Mouse (Mus musculus) cerebellum, adult 2 months (tissue): Measurements from ENCODE around the gene Efr3b. TPM values are rescaled to one million over a fixed set of nuclear protein-coding genes. Genes with fewer than 3 reads are reported as not detected.
"Not testable (repeated sequence)": the region's sequence is repeated elsewhere in the genome, so short reads cannot be mapped to it uniquely, and the experiment has no call there.

ENCODE experiments used
- DNase-seq, 2 experiments: peaks; one replicate each; pipeline ENCODE4 v3.0.0; 2021
- H3K27ac ChIP-seq: fragments of 200-500 bp; 2 replicates; pipeline ENCODE4 v1.5.1; 2012; ENCODE audit warnings: low read length, control low read depth, inconsistent platforms; ENCODE audit not compliant: insufficient read depth
- H3K27me3 ChIP-seq: fragments of 200-500 bp; 2 replicates; pipeline ENCODE4 v1.6.1; 2012; ENCODE audit warnings: inconsistent platforms, mild to moderate bottlenecking, low read length, moderate library complexity; ENCODE audit not compliant: control insufficient read depth, insufficient read depth
- H3K4me1 ChIP-seq: fragments of 200-500 bp; 2 replicates; pipeline ENCODE4 v1.6.1; 2011; ENCODE audit warnings: low read length; ENCODE audit not compliant: control insufficient read depth, insufficient read depth
- H3K4me3 ChIP-seq: fragments of 200-500 bp; replicated peaks from 2 replicates; pipeline ENCODE3; 2011; ENCODE audit warnings: mild to moderate bottlenecking, low read depth, low read length, control low read depth; ENCODE audit not compliant: insufficient read depth
- CTCF ChIP-seq: fragments of 200-500 bp; IDR thresholded peaks from 2 replicates; pipeline ENCODE4 v1.5.1; 2011; ENCODE audit warnings: low read depth, mild to moderate bottlenecking, control low read depth, low read length, moderate library complexity, borderline replicate concordance; ENCODE audit not compliant: insufficient read depth
- POLR2A ChIP-seq: fragments of 200-500 bp; IDR thresholded peaks from 2 replicates; pipeline ENCODE4 v1.6.1; 2011; ENCODE audit warnings: low read length, control low read depth, borderline replicate concordance; ENCODE audit not compliant: insufficient read depth
- WGBS: fragments of 180-500 bp; shearing (Covaris S2); methylation state at CpG from one replicate; pipeline ENCODE4 v1.1.7; 2018; 5-methylcytosine and 5-hydroxymethylcytosine counted together
- polyA plus RNA-seq: library from polyadenylated mRNA; depleted of rRNA; stranded (reverse); fragments of >200 nt; gene quantifications from 2 replicates; pipeline ENCODE4 v1.2.3, GENCODE M21; 2012

Gene Efr3b
- polyA plus RNA-seq, 1 experiment = 83.8 TPM

DNA sequence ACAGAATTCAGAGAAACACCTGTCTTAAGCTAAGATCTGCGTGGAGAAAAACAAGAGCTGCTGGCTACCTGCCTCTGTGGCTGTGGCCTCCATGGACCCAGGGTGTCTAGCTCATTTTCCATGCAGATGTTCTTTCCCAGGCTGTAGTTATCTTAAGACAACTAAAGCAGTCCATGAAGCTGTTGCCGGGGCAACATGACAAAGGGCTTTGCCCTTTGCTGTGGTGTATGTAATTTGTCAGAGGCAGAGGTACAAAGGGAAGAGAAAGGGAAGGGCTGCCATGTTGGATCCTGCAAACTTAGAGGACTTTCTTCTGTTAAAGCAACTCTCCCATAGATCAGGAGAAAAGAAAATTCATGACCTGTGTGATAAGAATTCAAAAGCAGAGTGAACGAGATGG is 47.7 kb downstream of the Efr3b start:
- Histone ChIP-seq H3K4me1 (peaks cover 6% of the 10 kb centered on the region), H3K27me3 (no peaks in the 10 kb centered on the region), H3K4me3 (no peak overlapping the region), H3K27ac (no peak overlapping the region)
- 57% methylated on average over 3 of the region's 3 CpGs for WGBS
- no peak for DNase-seq
- no peak for TF ChIP-seq CTCF
- no peak for TF ChIP-seq POLR2A

GRCm38 (mm10) chr12:3989943-3990342 is 48.8 kb downstream of the Efr3b start:
- no peak for DNase-seq
- Histone ChIP-seq H3K27me3 (no peaks in the 10 kb centered on the region), H3K4me1 (peaks cover 2% of the 10 kb centered on the region; the same call in 1 of the 2 replicates), H3K27ac (no peak overlapping the region), H3K4me3 (no peak overlapping the region)
- no peak for TF ChIP-seq CTCF
- TF ChIP-seq POLR2A = no peak
- 64% methylated on average over 2 of the region's 2 CpGs for WGBS

GRCm38 (mm10) chr12:3984446-3984845 is 54.3 kb downstream of the Efr3b start:
- Histone ChIP-seq H3K27me3 (no peaks in the 10 kb centered on the region), H3K27ac (no peak overlapping the region), H3K4me1 (peaks cover 6% of the 10 kb centered on the region), H3K4me3 (no peak overlapping the region)
- DNase-seq = no peak
- TF ChIP-seq CTCF (no peak), POLR2A (no peak)
- 79% methylated on average over 9 of the region's 9 CpGs for WGBS

GRCm38 (mm10) chr12:3983736-3984135 is 55.0 kb downstream of the Efr3b start:
- TF ChIP-seq POLR2A = no peak
- TF ChIP-seq CTCF = peak; percentile 52; the same call in 1 of the 2 replicates
- 0% methylated on average over 1 of the region's 1 CpGs for WGBS
- DNase-seq = peak; percentile 77 to 83
- no peak overlapping the region for H3K27ac ChIP-seq
- H3K4me3 ChIP-seq = no peak overlapping the region
- H3K27me3 ChIP-seq = no peaks in the 10 kb centered on the region
- H3K4me1 ChIP-seq = peaks cover 6% of the 10 kb centered on the region

GRCm38 (mm10) chr12:3982257-3982656 is 56.5 kb downstream of the Efr3b start:
- TF ChIP-seq POLR2A (no peak), CTCF (no peak)
- 8% methylated on average over 6 of the region's 6 CpGs for WGBS
- Histone ChIP-seq H3K4me3 (peak overlapping the region; percentile 79), H3K27ac (peak overlapping the region; percentile 19; the same call in 1 of the 2 replicates), H3K4me1 (peaks cover 6% of the 10 kb centered on the region), H3K27me3 (no peaks in the 10 kb centered on the region)
- peak; percentile 77 to 82 for DNase-seq

- peak overlapping the region; percentile 58 for H3K27ac ChIP-seq
- 2% methylated on average over 41 of the region's 41 CpGs for WGBS
These were observed 57.2 kb downstream of the Efr3b start for GRCm38 (mm10) chr12:3981350-3982131.

DNA sequence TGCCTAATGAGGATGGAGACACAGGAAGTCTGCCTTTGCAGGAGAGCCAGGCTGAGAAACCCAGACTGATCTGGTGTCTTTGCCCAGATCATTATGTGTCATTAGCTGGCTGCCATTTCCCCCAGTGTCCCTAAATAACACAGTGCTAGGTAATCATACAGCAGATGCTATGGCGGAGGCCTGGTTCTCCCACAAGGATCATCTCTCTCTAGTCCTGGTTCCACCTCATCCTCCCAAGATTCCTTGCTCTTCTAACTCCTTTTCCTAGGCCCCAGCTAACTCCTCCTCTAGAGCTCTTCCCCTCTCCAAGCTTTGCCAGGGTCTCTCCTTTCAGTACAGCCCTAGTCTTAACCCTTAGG is 57.7 kb downstream of the Efr3b start:
- H3K27me3 ChIP-seq = no peaks in the 10 kb centered on the region
- no peak for DNase-seq
- 50% methylated on average over 1 of the region's 1 CpGs for WGBS
- TF ChIP-seq POLR2A (no peak), CTCF (no peak)
- H3K4me1 ChIP-seq = peaks cover 6% of the 10 kb centered on the region
- H3K27ac ChIP-seq = no peak overlapping the region
- peak overlapping the region; percentile 79 for H3K4me3 ChIP-seq

More at GRCm38 (mm10) chr12:3981350-3982131, 57.2 kb downstream of the Efr3b start:
- peaks cover 6% of the 10 kb centered on the region for H3K4me1 ChIP-seq
- peak; percentile 73 to 81 for DNase-seq
- H3K4me3 ChIP-seq = peak overlapping the region; percentile 79
- TF ChIP-seq CTCF = no peak
- TF ChIP-seq POLR2A = no peak
- no peaks in the 10 kb centered on the region for H3K27me3 ChIP-seq

- H3K4me3 ChIP-seq, H3K27ac ChIP-seq, DNase-seq, H3K27me3 ChIP-seq, H3K4me1 ChIP-seq: not testable (repeated sequence)
- WGBS = 94% methylated on average over 6 of the region's 6 CpGs
These were observed 65.5 kb downstream of the Efr3b start for GRCm38 (mm10) chr12:3973169-3973568.
